Mouse (Mus musculus) olfactory bulb, adult 2 months (tissue): Measurements from ENCODE around the gene Scyl2.

Source experiments
- CTCF ChIP-seq: fragments of 200-500 bp; IDR thresholded peaks from 2 replicates; pipeline ENCODE4 v1.5.1; 2012; ENCODE audit warnings: low read depth, mild to moderate bottlenecking, low read length, moderate library complexity; ENCODE audit not compliant: insufficient read depth
- POLR2A ChIP-seq: fragments of 200-500 bp; IDR thresholded peaks from 2 replicates; pipeline ENCODE4 v1.6.1; 2012; ENCODE audit warnings: mild to moderate bottlenecking, low read depth, low read length, moderate library complexity; ENCODE audit not compliant: insufficient read depth

DNA sequence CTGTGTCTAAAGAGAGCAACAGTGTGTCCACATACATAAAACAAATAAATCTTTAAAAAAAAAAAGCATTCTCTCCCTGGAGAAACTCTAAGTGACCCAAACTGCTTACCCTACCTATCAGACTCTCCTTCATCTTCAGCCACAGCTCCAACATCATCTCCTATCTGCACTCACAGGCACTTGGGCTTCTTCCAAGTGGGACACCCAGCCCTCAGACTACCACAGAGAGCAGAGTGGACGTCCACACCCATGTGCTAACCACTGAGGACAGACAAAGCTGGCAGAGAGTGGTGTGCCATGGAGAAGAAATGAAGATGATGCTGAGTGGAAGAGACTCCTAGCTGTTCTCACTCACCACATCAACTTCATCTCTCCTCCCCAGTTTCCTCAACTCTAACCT is 90.6 kb downstream of the Scyl2 start:
- no peak for TF ChIP-seq CTCF
- TF ChIP-seq POLR2A = no peak
